Mouse (Mus musculus): ENCODE measurements around the gene Mymx. TPM values are rescaled to one million over a fixed set of nuclear protein-coding genes. Genes with fewer than 3 reads are reported as not detected.

Gene Mymx
- total RNA-seq, 2 experiments from 2014 or later = not detected

GRCm38 (mm10) chr17:45612921-45613320, 11.0 kb upstream of the Mymx start:
- intact Hi-C loops (cut with DNase I) = no loop called here
- no peak for DNase-seq

GRCm38 (mm10) chr17:45612008-45612407, 10.1 kb upstream of the Mymx start:
- no peak for DNase-seq
- intact Hi-C loops (cut with DNase I) = no loop called here

GRCm38 (mm10) chr17:45610144-45610866, 8.4 kb upstream of the Mymx start:
- intact Hi-C loops (cut with DNase I) = no loop called here
- DNase-seq = peak in 1 of 2 experiments; percentile 37

- intact Hi-C loops (cut with DNase I) = no loop called here
Measured at GRCm38 (mm10) chr17:45608396-45608795, 6.5 kb upstream of the Mymx start.

GRCm38 (mm10) chr17:45606992-45607879, 5.3 kb upstream of the Mymx start:
- DNase-seq = no peak
- intact Hi-C loops (cut with DNase I) = no loop called here

More at GRCm38 (mm10) chr17:45608396-45608795, 6.5 kb upstream of the Mymx start:
- no peak for DNase-seq

- no peak for DNase-seq
- intact Hi-C loops (cut with DNase I) = no loop called here
Measured at GRCm38 (mm10) chr17:45602984-45603383, 1.1 kb upstream of the Mymx start.

- DNase-seq = no peak
- intact Hi-C loops (cut with DNase I) = no loop called here
Measured at GRCm38 (mm10) chr17:45601325-45601724, 577 bp downstream of the Mymx start.

GRCm38 (mm10) chr17:45600267-45600666, 1.6 kb downstream of the Mymx start:
- intact Hi-C loops (cut with DNase I) = no loop called here
- DNase-seq = no peak

GRCm38 (mm10) chr17:45599446-45600242, 2.3 kb downstream of the Mymx start, which contains the start of gene Slc29a1:
TSS of gene Slc29a1 (minus strand) at chr17:45599606.
- intact Hi-C loops (cut with DNase I) = no loop called here

GRCm38 (mm10) chr17:45598891-45599290, 3.0 kb downstream of the Mymx start:
- intact Hi-C loops (cut with DNase I) = no loop called here
- DNase-seq = no peak

More at GRCm38 (mm10) chr17:45599446-45600242, 2.3 kb downstream of the Mymx start, which contains the start of gene Slc29a1:
- peak; percentile 75 to 80 for DNase-seq

- no peak for DNase-seq
- intact Hi-C loops (cut with DNase I) = no loop called here
Measured at GRCm38 (mm10) chr17:45598376-45598775, 3.5 kb downstream of the Mymx start.

GRCm38 (mm10) chr17:45597787-45598186, 4.1 kb downstream of the Mymx start:
- intact Hi-C loops (cut with DNase I) = loop anchor here (2.0 kb wide), 1 partner anchor 15 kb away; no protein-coding TSS in a partner anchor
- peak in 1 of 2 experiments; percentile 57 for DNase-seq

GRCm38 (mm10) chr17:45596631-45597396, 5.1 kb downstream of the Mymx start:
- intact Hi-C loops (cut with DNase I) = loop anchor here (2.0 kb wide), 1 partner anchor 14 kb away; no protein-coding TSS in a partner anchor
- peak; percentile 80 to 89 for DNase-seq

GRCm38 (mm10) chr17:45595736-45596390, 6.0 kb downstream of the Mymx start:
- intact Hi-C loops (cut with DNase I) = loop anchor here (2.0 kb wide), 1 partner anchor 13 kb away; no protein-coding TSS in a partner anchor
- no peak for DNase-seq

GRCm38 (mm10) chr17:45594881-45595735, 6.8 kb downstream of the Mymx start:
- intact Hi-C loops (cut with DNase I) = no loop called here
- DNase-seq = peak; percentile 89 to 90

- intact Hi-C loops (cut with DNase I) = no loop called here
Measured at GRCm38 (mm10) chr17:45594195-45594594, 7.7 kb downstream of the Mymx start.

GRCm38 (mm10) chr17:45593479-45593878, 8.4 kb downstream of the Mymx start:
- DNase-seq = no peak

More at GRCm38 (mm10) chr17:45594195-45594594, 7.7 kb downstream of the Mymx start:
- DNase-seq = no peak

More at GRCm38 (mm10) chr17:45593479-45593878, 8.4 kb downstream of the Mymx start:
- intact Hi-C loops (cut with DNase I) = loop anchor here (2.0 kb wide), 1 partner anchor 33 kb away; no protein-coding TSS in a partner anchor
